Mouse (Mus musculus) erythroblast, embryonic 14.5 days (primary cell): ENCODE data around the gene Astn1.

Source experiments
- GATA1 ChIP-seq: IDR thresholded peaks from 2 replicates; pipeline ENCODE4 v1.6.1; 2012; ENCODE audit warnings: low read length, inconsistent platforms, mixed read lengths
- TAL1 ChIP-seq: IDR thresholded peaks from 3 replicates; pipeline ENCODE4 v1.6.1; 2012; ENCODE audit warnings: low read length, inconsistent platforms, mixed read lengths

GRCm38 (mm10) chr1:158581806-158582205 is 219.7 kb downstream of the Astn1 start:
- TF ChIP-seq TAL1 (no peak), GATA1 (no peak)
